Mouse (Mus musculus) G1E (cell line): ENCODE measurements around the gene Brat1.

Source experiments
- CTCF ChIP-seq: IDR thresholded peaks from 2 replicates; pipeline ENCODE4 v1.5.1; 2012; ENCODE audit warnings: low read depth, low read length, inconsistent platforms, mixed read lengths
- TAL1 ChIP-seq: conservative IDR thresholded peaks from 2 replicates; pipeline ENCODE4 v1.6.1; 2012; ENCODE audit warnings: low read depth, low read length, inconsistent platforms, mixed read lengths

DNA sequence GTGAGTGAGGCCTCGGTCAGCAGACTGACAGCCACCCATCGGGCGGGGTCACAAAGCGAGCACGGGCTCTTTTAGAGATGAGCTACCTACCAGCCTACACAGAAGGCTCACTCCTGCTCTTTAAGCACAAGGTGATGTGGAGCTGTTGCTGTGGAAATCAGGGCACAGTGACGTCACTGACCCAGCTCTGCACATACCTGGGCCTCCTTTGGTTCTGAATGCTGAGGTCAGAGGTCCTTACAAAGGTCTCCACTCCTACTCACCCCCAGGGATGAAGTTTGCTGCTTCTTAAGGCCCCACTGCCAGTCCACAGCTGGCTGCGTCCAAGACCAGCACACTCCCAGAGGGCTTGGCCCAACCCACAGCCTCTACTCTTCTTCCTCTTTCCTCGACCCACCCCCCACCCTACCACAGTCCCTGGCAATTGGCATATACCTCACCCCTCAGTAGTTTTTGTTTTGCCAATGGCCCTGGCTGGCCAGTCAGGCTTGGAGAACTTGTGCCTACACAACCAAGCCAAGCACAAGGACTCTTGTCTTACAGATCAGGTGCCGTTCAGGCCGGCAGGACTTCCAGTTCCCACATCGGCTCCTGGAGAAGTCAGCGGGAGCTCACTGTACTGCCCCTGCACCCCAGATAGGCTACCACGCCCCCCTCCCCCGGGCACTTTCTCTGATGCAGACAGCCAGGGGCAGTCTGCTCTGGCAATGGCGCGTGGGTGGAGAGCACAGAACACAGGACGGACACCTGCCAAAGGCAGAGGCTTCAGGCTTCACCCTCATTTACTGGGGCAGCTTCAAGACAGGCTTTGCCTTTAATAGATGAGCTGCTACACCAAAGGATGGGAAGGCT, 41.8 kb upstream of the Brat1 start:
- TF ChIP-seq CTCF (no peak), TAL1 (no peak)
